Mouse (Mus musculus) CD8-positive naive resting alpha-beta T cell, adult 2 months (primary cell): ENCODE data around the gene Shisal2b.

Experiments used
- DNase-seq, 2 experiments: peaks; one replicate each; pipeline ENCODE4 v3.0.0; 2022; ENCODE audit warnings: low read depth in 2 of 2, low spot score in 2 of 2

Shisal2b gene

GRCm38 (mm10) chr13:104816635-104817571, 46.8 kb downstream of the Shisal2b start, which contains the start of gene Cwc27:
Cwc27 (minus strand) TSS chr13:104817142.
- DNase-seq, result peak; percentile 78 to 82

- peak in 1 of 2 experiments; percentile 5 for DNase-seq
Measured at GRCm38 (mm10) chr13:104816270-104816634, 47.4 kb downstream of the Shisal2b start.

GRCm38 (mm10) chr13:104805681-104806080, 58.0 kb downstream of the Shisal2b start:
- DNase-seq, result peak in 1 of 2 experiments; percentile 21

- no peak for DNase-seq
Measured at GRCm38 (mm10) chr13:104799566-104800182, 64.0 kb downstream of the Shisal2b start.

- DNase-seq, result no peak
Measured at GRCm38 (mm10) chr13:104799067-104799466, 64.6 kb downstream of the Shisal2b start.
